Mouse (Mus musculus) midbrain, embryonic 13.5 days (tissue): ENCODE measurements around the gene Nek9. TPM values are rescaled to one million over a fixed set of nuclear protein-coding genes. Genes with fewer than 3 reads are reported as not detected.

Source experiments
- ATAC-seq: fragments of 200-750 bp; cut with Nextera tagmentation; 2 replicates; pipeline ENCODE4 v1.8.0; 2017; ENCODE audit warnings: mild to moderate bottlenecking, moderate TSS enrichment, moderate library complexity
- H3K27ac ChIP-seq: fragments of 300-500 bp; sonication (generic); 2 replicates; pipeline ENCODE4 v1.5.1; 2015; ENCODE audit warnings: inconsistent platforms, mild to moderate bottlenecking, moderate library complexity
- H3K27me3 ChIP-seq: fragments of 300-500 bp; sonication (generic); 2 replicates; pipeline ENCODE4 v1.6.1; 2015; ENCODE audit warnings: mild to moderate bottlenecking, inconsistent platforms
- H3K36me3 ChIP-seq: fragments of 300-500 bp; sonication (generic); 2 replicates; pipeline ENCODE4 v1.6.1; 2015; ENCODE audit warnings: mild to moderate bottlenecking, inconsistent platforms
- H3K4me1 ChIP-seq: fragments of 300-500 bp; sonication (generic); replicated peaks from 2 replicates; pipeline ENCODE4 v1.6.1; 2015; ENCODE audit warnings: inconsistent platforms
- H3K4me2 ChIP-seq: fragments of 300-500 bp; sonication (generic); replicated peaks from 2 replicates; pipeline ENCODE4 v1.6.1; 2015; ENCODE audit warnings: moderate library complexity, mild to moderate bottlenecking, inconsistent platforms
- H3K4me3 ChIP-seq: fragments of 300-500 bp; sonication (generic); replicated peaks from 2 replicates; pipeline ENCODE4 v1.5.1; 2015; ENCODE audit warnings: mild to moderate bottlenecking, inconsistent platforms
- H3K9ac ChIP-seq: fragments of 300-500 bp; sonication (generic); replicated peaks from 2 replicates; pipeline ENCODE4 v1.6.1; 2015; ENCODE audit warnings: mild to moderate bottlenecking, inconsistent platforms
- H3K9me3 ChIP-seq: fragments of 300-500 bp; sonication (generic); 2 replicates; pipeline ENCODE4 v1.6.1; 2016; ENCODE audit warnings: mild to moderate bottlenecking, inconsistent platforms
- WGBS: fragments of 180-500 bp; shearing (Covaris S2); methylation state at CpG from one replicate; pipeline ENCODE4 v1.1.7; 2015; 5-methylcytosine and 5-hydroxymethylcytosine counted together
- polyA plus RNA-seq: library from polyadenylated mRNA; unstranded; fragments of >200 nt; fragmentation: Nextera tagmentation; extraction: Ambion mirVana; gene quantifications from 2 replicates; pipeline ENCODE4 v1.2.1, GENCODE M21; 2015

Gene Nek9
- polyA plus RNA-seq, 1 experiment from 2014 or later = 13.5 TPM

- Histone ChIP-seq H3K27ac (no peak overlapping the region), H3K9ac (no peak overlapping the region), H3K4me1 (peaks cover 24% of the 10 kb centered on the region), H3K27me3 (no peaks in the 10 kb centered on the region), H3K9me3 (no peaks in the 10 kb centered on the region), H3K36me3 (peaks cover 21% of the 10 kb centered on the region), H3K4me2 (no peak overlapping the region), H3K4me3 (no peak overlapping the region)
- WGBS = 67% methylated on average over 4 of the region's 4 CpGs
- ATAC-seq = no peak
These were observed 3.1 kb upstream of the Nek9 start for GRCm38 (mm10) chr12:85342310-85342709.

- 0 out of 2 replicates have a peak, but pooled peaks have one; percentile 9 for ATAC-seq
- 56% methylated on average over 1 of the region's 1 CpGs for WGBS
- H3K36me3 ChIP-seq = peaks cover 22% of the 10 kb centered on the region
- H3K4me1 ChIP-seq = peaks cover 24% of the 10 kb centered on the region
- H3K4me3 ChIP-seq = no peak overlapping the region
- H3K27me3 ChIP-seq = no peaks in the 10 kb centered on the region
- no peak overlapping the region for H3K4me2 ChIP-seq
- no peak overlapping the region for H3K27ac ChIP-seq
- no peaks in the 10 kb centered on the region for H3K9me3 ChIP-seq
- no peak overlapping the region for H3K9ac ChIP-seq
These were observed 2.0 kb upstream of the Nek9 start for GRCm38 (mm10) chr12:85341131-85341530.

GRCm38 (mm10) chr12:85339947-85340346 is 785 bp upstream of the Nek9 start:
- Histone ChIP-seq H3K9me3 (no peaks in the 10 kb centered on the region), H3K4me1 (peaks cover 24% of the 10 kb centered on the region), H3K27ac (no peak overlapping the region), H3K36me3 (peaks cover 28% of the 10 kb centered on the region), H3K27me3 (no peaks in the 10 kb centered on the region), H3K4me2 (peak overlapping the region; percentile 80), H3K9ac (no peak overlapping the region), H3K4me3 (no peak overlapping the region)
- no peak for ATAC-seq
- 53% methylated on average over 4 of the region's 4 CpGs for WGBS

GRCm38 (mm10) chr12:85338815-85339214 is 347 bp downstream of the Nek9 start:
- Histone ChIP-seq H3K27me3 (no peaks in the 10 kb centered on the region), H3K27ac (peak overlapping the region; percentile 89), H3K4me3 (peak overlapping the region; percentile 96), H3K4me2 (peak overlapping the region; percentile 80), H3K36me3 (peaks cover 28% of the 10 kb centered on the region), H3K9ac (peak overlapping the region; percentile 96), H3K9me3 (no peaks in the 10 kb centered on the region), H3K4me1 (peaks cover 24% of the 10 kb centered on the region)
- WGBS = 1% methylated on average over 42 of the region's 42 CpGs
- peak; percentile 79 for ATAC-seq

- Histone ChIP-seq H3K4me2 (peak overlapping the region; percentile 80), H3K36me3 (peaks cover 32% of the 10 kb centered on the region), H3K9ac (no peak overlapping the region), H3K4me3 (peak overlapping the region; percentile 96; the same call in 1 of the 2 replicates), H3K27ac (no peak overlapping the region), H3K27me3 (no peaks in the 10 kb centered on the region), H3K9me3 (no peaks in the 10 kb centered on the region), H3K4me1 (peaks cover 24% of the 10 kb centered on the region)
- ATAC-seq = no peak
- 89% methylated on average over 6 of the region's 6 CpGs for WGBS
These were observed 1.4 kb downstream of the Nek9 start for GRCm38 (mm10) chr12:85337567-85338311.

GRCm38 (mm10) chr12:85330153-85330552 is 9.0 kb downstream of the Nek9 start:
- 90% methylated on average over 7 of the region's 7 CpGs for WGBS
- ATAC-seq = no peak
- H3K9me3 ChIP-seq = no peaks in the 10 kb centered on the region

GRCm38 (mm10) chr12:85308651-85309050 is 30.5 kb downstream of the Nek9 start:
- Histone ChIP-seq H3K4me1 (no peaks in the 10 kb centered on the region), H3K4me2 (no peak overlapping the region), H3K36me3 (peaks cover 94% of the 10 kb centered on the region), H3K27me3 (no peaks in the 10 kb centered on the region), H3K4me3 (no peak overlapping the region), H3K9me3 (no peaks in the 10 kb centered on the region), H3K27ac (no peak overlapping the region), H3K9ac (no peak overlapping the region)
- ATAC-seq = no peak
- 80% methylated on average over 3 of the region's 3 CpGs for WGBS

More at GRCm38 (mm10) chr12:85330153-85330552, 9.0 kb downstream of the Nek9 start:
- peaks cover 79% of the 10 kb centered on the region for H3K36me3 ChIP-seq
- H3K27ac ChIP-seq = no peak overlapping the region
- H3K27me3 ChIP-seq = no peaks in the 10 kb centered on the region
- no peak overlapping the region for H3K4me2 ChIP-seq
- H3K9ac ChIP-seq = no peak overlapping the region
- no peaks in the 10 kb centered on the region for H3K4me1 ChIP-seq
- no peak overlapping the region for H3K4me3 ChIP-seq

GRCm38 (mm10) chr12:85305247-85305892 is 33.8 kb downstream of the Nek9 start:
- no peak overlapping the region for H3K4me3 ChIP-seq
- no peaks in the 10 kb centered on the region for H3K27me3 ChIP-seq
- no peak overlapping the region for H3K27ac ChIP-seq
- peaks cover 92% of the 10 kb centered on the region for H3K36me3 ChIP-seq
- H3K9me3 ChIP-seq = no peaks in the 10 kb centered on the region
- no peak overlapping the region for H3K9ac ChIP-seq
- peak; percentile 24; the same call in 1 of the 2 replicates for ATAC-seq
- H3K4me1 ChIP-seq = no peaks in the 10 kb centered on the region
- 51% methylated on average over 16 of the region's 16 CpGs for WGBS
- H3K4me2 ChIP-seq = no peak overlapping the region

- 78% methylated on average over 4 of the region's 4 CpGs for WGBS
- Histone ChIP-seq H3K4me1 (no peaks in the 10 kb centered on the region), H3K9me3 (no peaks in the 10 kb centered on the region), H3K4me2 (no peak overlapping the region), H3K4me3 (no peak overlapping the region), H3K9ac (no peak overlapping the region), H3K27me3 (no peaks in the 10 kb centered on the region), H3K27ac (no peak overlapping the region), H3K36me3 (peaks cover 91% of the 10 kb centered on the region)
- no peak for ATAC-seq
These were observed 34.4 kb downstream of the Nek9 start for GRCm38 (mm10) chr12:85304725-85305124.

- H3K27ac ChIP-seq = no peak overlapping the region
These were observed 35.9 kb downstream of the Nek9 start for GRCm38 (mm10) chr12:85303256-85303655.

GRCm38 (mm10) chr12:85298835-85299180 is 40.4 kb downstream of the Nek9 start:
- no peak for ATAC-seq
- no peaks in the 10 kb centered on the region for H3K9me3 ChIP-seq
- no peaks in the 10 kb centered on the region for H3K4me1 ChIP-seq
- no peak overlapping the region for H3K9ac ChIP-seq
- 100% methylated on average over 1 of the region's 1 CpGs for WGBS
- peaks cover 54% of the 10 kb centered on the region for H3K36me3 ChIP-seq
- no peaks in the 10 kb centered on the region for H3K27me3 ChIP-seq
- H3K4me2 ChIP-seq = no peak overlapping the region
- H3K27ac ChIP-seq = no peak overlapping the region
- no peak overlapping the region for H3K4me3 ChIP-seq

More at GRCm38 (mm10) chr12:85303256-85303655, 35.9 kb downstream of the Nek9 start:
- ATAC-seq = no peak
- Histone ChIP-seq H3K27me3 (no peaks in the 10 kb centered on the region), H3K4me1 (no peaks in the 10 kb centered on the region), H3K4me3 (no peak overlapping the region), H3K9me3 (no peaks in the 10 kb centered on the region), H3K4me2 (no peak overlapping the region), H3K36me3 (peaks cover 92% of the 10 kb centered on the region), H3K9ac (no peak overlapping the region)
- 89% methylated on average over 2 of the region's 2 CpGs for WGBS

GRCm38 (mm10) chr12:85298127-85298834 is 40.9 kb downstream of the Nek9 start:
- no peaks in the 10 kb centered on the region for H3K4me1 ChIP-seq
- no peak overlapping the region for H3K4me2 ChIP-seq
- no peaks in the 10 kb centered on the region for H3K9me3 ChIP-seq
- WGBS = 90% methylated on average over 11 of the region's 11 CpGs
- H3K9ac ChIP-seq = no peak overlapping the region
- H3K36me3 ChIP-seq = peaks cover 48% of the 10 kb centered on the region
- H3K27ac ChIP-seq = no peak overlapping the region
- H3K4me3 ChIP-seq = no peak overlapping the region
- no peaks in the 10 kb centered on the region for H3K27me3 ChIP-seq
- ATAC-seq = no peak
